Mouse (Mus musculus) midbrain, embryonic 12.5 days (tissue): ENCODE measurements around the gene Tbk1. TPM values are rescaled to one million over a fixed set of nuclear protein-coding genes. Genes with fewer than 3 reads are reported as not detected.

Experiments used
- ATAC-seq: fragments of 200-750 bp; cut with Nextera tagmentation; 2 replicates; pipeline ENCODE4 v1.8.0; 2017; ENCODE audit warnings: low read depth, moderate TSS enrichment, moderate library complexity; ENCODE audit not compliant: low FRiP score
- H3K27ac ChIP-seq: fragments of 300-500 bp; sonication (generic); replicated peaks from 2 replicates; pipeline ENCODE4 v1.5.1; 2016; ENCODE audit warnings: mild to moderate bottlenecking
- H3K27me3 ChIP-seq: fragments of 300-500 bp; sonication (generic); 2 replicates; pipeline ENCODE4 v1.6.1; 2016; ENCODE audit warnings: mild to moderate bottlenecking
- H3K36me3 ChIP-seq: fragments of 300-500 bp; sonication (generic); 2 replicates; pipeline ENCODE4 v1.6.1; 2016
- H3K4me1 ChIP-seq: fragments of 300-500 bp; sonication (generic); 2 replicates; pipeline ENCODE4 v1.6.1; 2016
- H3K4me2 ChIP-seq: fragments of 300-500 bp; sonication (generic); replicated peaks from 2 replicates; pipeline ENCODE4 v1.6.1; 2016; ENCODE audit warnings: mild to moderate bottlenecking, moderate library complexity
- H3K4me3 ChIP-seq: fragments of 300-500 bp; sonication (generic); 2 replicates; pipeline ENCODE4 v1.5.1; 2016; ENCODE audit warnings: mild to moderate bottlenecking
- H3K9ac ChIP-seq: fragments of 300-500 bp; sonication (generic); replicated peaks from 2 replicates; pipeline ENCODE4 v1.6.1; 2016; ENCODE audit warnings: mild to moderate bottlenecking, moderate library complexity
- H3K9me3 ChIP-seq: fragments of 300-500 bp; sonication (generic); 2 replicates; pipeline ENCODE4 v1.6.1; 2016; ENCODE audit warnings: mild to moderate bottlenecking
- WGBS: fragments of 180-500 bp; shearing (Covaris S2); methylation state at CpG from one replicate; pipeline ENCODE4 v1.1.7; 2016; 5-methylcytosine and 5-hydroxymethylcytosine counted together
- polyA plus RNA-seq: library from polyadenylated mRNA; unstranded; fragments of >200 nt; fragmentation: Nextera tagmentation; extraction: Ambion mirVana; gene quantifications from 2 replicates; pipeline ENCODE4 v1.2.1, GENCODE M21; 2016

Tbk1 gene
- polyA plus RNA-seq, 1 experiment from 2014 or later: 37.4 TPM

DNA sequence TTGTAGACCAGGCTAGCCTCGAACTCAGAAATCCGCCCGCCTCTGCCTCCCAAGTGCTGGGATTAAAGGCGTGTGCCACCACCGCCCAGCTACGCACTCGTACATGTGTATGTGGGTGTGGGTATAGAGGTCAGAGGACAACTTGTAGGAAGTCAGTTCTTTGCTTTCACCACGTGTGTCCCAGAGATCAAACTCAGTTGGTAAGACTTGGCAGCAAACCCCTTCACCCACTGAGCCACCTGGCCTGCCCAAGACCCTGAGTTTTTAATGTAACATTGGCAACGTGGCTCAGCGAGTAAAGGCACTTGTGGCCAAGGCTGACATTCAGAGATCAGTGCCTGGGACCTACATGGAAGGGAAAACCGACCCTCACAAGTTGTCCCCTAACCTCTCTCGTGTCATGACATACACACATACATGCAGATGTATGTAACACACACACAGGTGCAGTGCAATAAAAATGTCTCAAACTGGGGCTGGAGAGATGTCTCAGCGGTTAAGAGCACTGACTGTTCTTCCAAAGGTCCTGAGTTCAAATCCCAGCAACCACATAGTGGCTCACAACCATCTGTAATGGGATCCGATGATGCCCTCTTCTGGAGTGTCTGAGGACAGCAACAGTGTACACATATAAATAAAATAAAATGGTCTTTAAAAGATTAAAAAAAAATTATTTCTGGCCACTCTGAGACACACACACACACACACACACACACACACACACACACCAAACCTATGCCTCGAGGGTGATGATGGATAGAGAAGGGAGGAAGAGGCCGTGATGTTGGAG is 78.6 kb downstream of the Tbk1 start:
- no peak overlapping the region for H3K4me2 ChIP-seq
- no peaks in the 10 kb centered on the region for H3K9me3 ChIP-seq
- no peak for ATAC-seq
- H3K4me3 ChIP-seq: no peak overlapping the region
- no peaks in the 10 kb centered on the region for H3K36me3 ChIP-seq
- H3K4me1 ChIP-seq: peaks cover 30% of the 10 kb centered on the region
- no peak overlapping the region for H3K9ac ChIP-seq
- no peak overlapping the region for H3K27ac ChIP-seq
- H3K27me3 ChIP-seq: peaks cover 4% of the 10 kb centered on the region; the same call in 1 of the 2 replicates
- WGBS: 93% methylated on average over 16 of the region's 16 CpGs

DNA sequence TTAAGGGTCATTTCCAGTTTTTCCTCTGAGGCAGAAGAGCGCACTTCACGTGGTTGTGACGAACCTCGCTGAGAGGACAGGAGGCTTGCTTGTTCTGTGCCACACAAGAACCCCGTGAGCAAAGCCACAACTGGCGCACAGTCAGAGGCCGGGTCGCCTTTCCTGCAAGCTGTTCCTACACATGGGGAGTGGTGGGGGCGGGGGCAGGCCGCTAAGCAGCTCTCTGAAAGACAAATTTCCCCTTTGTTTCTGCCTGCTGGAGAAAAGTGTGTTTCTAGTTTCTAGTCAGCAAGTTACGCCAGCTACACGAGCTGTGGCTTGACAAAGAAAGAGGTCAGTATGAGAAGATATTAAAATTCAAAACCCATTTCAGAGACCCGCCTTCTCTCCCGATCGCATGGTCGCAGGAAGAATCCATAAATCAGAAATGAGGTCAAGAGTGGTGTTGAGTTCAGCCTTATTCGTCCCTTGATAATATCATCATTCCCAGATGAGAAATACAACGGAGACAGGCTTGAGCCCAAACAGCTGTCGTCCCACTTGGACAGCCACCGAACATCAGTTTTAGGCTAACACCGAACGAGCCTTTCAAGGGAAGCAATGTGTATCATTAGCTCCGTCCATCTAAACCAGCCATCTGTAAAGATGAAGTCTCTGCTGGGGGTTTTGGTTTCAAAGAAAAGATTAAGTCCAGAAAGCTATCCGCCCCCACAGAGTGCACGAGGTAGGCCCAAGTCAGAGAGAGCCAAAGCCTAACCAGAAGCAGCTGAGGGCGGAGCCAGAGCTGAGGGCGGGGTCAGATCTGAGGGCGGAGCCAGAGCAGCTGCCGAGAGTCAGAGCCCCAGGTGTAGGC is 79.6 kb downstream of the Tbk1 start:
- WGBS: 49% methylated on average over 29 of the region's 29 CpGs
- Histone ChIP-seq H3K27me3 (peaks cover 4% of the 10 kb centered on the region; the same call in 1 of the 2 replicates), H3K9me3 (no peaks in the 10 kb centered on the region), H3K36me3 (no peaks in the 10 kb centered on the region), H3K4me2 (no peak overlapping the region), H3K27ac (no peak overlapping the region), H3K4me3 (no peak overlapping the region), H3K9ac (no peak overlapping the region), H3K4me1 (peaks cover 30% of the 10 kb centered on the region)
- ATAC-seq: no peak

DNA sequence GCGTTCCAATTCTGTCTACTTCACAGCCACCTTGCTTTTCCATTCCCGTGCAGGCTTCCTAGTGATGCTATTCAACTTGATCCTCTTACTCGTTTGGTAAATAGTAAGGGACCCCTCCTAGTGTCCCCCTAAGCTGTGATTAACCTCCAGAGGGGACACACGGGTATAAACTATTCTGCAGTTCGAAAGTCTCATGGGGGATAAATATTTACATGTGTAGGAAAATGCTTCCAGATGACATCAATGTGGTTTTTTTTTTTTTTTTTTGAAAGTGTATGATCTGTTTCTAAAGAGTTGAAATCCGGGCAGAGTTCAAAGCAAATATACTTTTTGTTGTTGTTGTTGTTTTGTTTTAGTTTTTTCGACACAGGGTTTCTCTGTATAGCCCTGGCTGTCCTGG is 80.7 kb downstream of the Tbk1 start:
- no peak for ATAC-seq
- Histone ChIP-seq H3K4me1 (peaks cover 36% of the 10 kb centered on the region), H3K36me3 (no peaks in the 10 kb centered on the region), H3K4me3 (no peak overlapping the region), H3K27me3 (peaks cover 4% of the 10 kb centered on the region; the same call in 1 of the 2 replicates), H3K9me3 (no peaks in the 10 kb centered on the region), H3K4me2 (peak overlapping the region; percentile 48), H3K27ac (peak overlapping the region; percentile 54; the same call in 1 of the 2 replicates), H3K9ac (peak overlapping the region; percentile 43; the same call in 1 of the 2 replicates)
- WGBS: 50% methylated on average over 7 of the region's 7 CpGs

DNA sequence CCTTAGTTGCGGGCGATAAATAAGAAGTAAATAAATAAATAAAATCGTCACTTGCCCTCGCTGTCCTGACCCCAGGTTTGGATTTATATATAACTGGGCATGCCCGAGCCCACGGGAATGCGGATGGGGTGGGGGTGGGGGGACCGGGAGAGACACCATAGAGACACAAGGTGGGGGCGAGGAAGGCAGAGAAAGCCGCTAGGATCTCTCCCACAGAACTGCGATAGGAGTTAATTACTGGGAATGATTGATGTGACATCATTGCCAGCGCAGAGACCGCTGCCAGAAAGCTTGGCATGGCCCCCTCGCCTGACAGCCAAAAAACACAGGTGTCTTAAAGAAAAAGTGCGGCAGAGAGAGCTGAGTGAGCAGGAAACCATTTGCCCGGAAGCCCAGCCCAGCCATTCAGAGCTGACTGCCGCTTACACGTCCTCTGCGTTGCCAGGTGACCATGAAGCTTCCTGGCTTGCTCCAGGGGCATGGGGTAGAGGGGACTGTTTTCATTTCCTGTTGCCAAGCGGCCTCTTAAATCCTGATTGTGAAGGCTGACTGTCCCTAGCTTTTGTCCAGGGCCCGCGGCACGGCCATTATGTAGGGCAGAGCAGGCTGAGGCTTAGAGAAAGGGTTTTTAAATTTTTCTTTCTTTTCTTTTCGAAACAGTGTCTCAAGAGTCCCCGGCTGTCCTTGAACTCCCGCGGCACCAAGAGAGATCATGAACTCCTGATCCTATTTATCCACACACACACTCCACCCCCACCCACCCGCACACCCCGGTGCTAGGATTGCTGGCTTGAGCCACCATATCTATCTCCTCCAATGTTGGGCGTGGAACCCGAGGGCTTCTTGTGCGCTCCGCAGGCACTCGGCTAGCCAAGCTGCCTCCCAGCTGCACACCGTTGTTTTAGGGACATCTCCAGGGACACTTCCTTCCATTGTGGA is 81.3 kb downstream of the Tbk1 start:
- peak overlapping the region; percentile 48 for H3K4me2 ChIP-seq
- peaks cover 4% of the 10 kb centered on the region; the same call in 1 of the 2 replicates for H3K27me3 ChIP-seq
- no peaks in the 10 kb centered on the region for H3K36me3 ChIP-seq
- ATAC-seq: peak; percentile 61
- H3K9me3 ChIP-seq: no peaks in the 10 kb centered on the region
- peak overlapping the region; percentile 54 for H3K27ac ChIP-seq
- peaks cover 34% of the 10 kb centered on the region for H3K4me1 ChIP-seq
- H3K9ac ChIP-seq: peak overlapping the region; percentile 43
- WGBS: 29% methylated on average over 35 of the region's 35 CpGs
- peak overlapping the region; percentile 32 for H3K4me3 ChIP-seq

DNA sequence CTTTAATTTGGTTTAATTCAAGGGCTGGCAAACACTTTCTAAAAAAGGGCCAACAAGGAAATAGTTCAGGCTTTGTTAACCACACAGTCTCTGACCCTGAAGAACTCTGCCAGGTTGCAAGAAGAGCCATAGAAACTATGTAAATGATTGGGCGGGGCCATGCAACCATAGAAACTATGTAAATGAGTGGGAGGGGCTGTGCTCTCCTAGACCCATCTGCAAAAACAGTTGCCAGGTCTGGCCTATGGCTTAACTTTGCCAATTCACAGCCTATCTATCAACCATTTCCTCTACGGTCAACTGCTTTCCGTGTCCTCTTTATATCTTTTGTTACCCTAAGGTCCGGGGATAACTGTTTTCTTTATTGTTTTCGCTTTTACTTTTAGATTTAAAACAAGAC is 85.4 kb downstream of the Tbk1 start:
- no peaks in the 10 kb centered on the region for H3K27me3 ChIP-seq
- no peaks in the 10 kb centered on the region for H3K36me3 ChIP-seq
- no peak overlapping the region for H3K4me2 ChIP-seq
- WGBS: 78% methylated on average over 5 of the region's 5 CpGs
- ATAC-seq: no peak
- no peak overlapping the region for H3K27ac ChIP-seq
- H3K9me3 ChIP-seq: no peaks in the 10 kb centered on the region
- H3K4me3 ChIP-seq: no peak overlapping the region
- H3K9ac ChIP-seq: no peak overlapping the region
- H3K4me1 ChIP-seq: peaks cover 18% of the 10 kb centered on the region

DNA sequence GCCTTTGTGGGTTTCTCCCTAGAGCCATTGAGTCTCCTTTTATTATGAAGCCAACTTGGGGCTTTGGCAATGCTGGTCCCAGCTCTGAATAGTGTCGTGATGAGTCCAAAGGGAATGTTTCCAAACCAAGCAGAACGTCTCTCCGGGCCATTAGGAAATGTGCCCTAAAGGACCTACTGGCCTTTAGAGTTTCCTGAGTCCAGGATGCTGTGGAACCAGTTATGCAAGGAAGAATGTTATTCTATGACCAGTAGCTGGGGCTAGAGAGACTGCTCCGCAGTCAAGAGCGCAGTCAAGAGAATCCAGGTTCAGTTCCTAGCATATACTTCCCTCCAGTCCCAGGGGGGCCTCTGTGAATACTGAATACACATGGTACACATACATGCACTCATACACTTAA is 86.6 kb downstream of the Tbk1 start:
- Histone ChIP-seq H3K9me3 (no peaks in the 10 kb centered on the region), H3K4me1 (peaks cover 10% of the 10 kb centered on the region; the same call in 1 of the 2 replicates), H3K36me3 (no peaks in the 10 kb centered on the region), H3K4me2 (no peak overlapping the region), H3K27ac (no peak overlapping the region), H3K9ac (no peak overlapping the region), H3K4me3 (no peak overlapping the region), H3K27me3 (no peaks in the 10 kb centered on the region)
- WGBS: 80% methylated on average over 5 of the region's 5 CpGs
- ATAC-seq: no peak

DNA sequence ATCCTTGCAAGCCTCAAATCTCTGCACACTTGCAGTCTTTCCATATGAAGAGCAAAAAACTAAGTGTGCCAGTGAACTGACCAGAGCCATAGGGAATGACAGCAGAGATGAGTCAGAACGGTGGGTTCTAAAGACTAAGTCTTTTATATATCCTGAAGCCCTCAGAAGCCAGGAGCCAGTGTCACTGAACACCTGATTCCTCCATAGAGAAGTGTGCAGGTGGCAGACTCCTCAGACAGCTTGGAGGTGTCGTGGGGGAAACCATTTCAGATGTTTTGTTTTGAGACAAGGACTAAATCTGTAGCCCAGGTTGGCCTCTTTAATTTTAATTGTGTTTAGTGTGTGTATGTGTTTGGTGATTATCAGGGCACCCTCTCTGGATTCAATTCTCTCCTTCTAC is 87.5 kb downstream of the Tbk1 start:
- ATAC-seq: no peak
- H3K4me1 ChIP-seq: 0 out of 2 replicates have a peak, but pooled peaks cover 6% of the 10 kb centered on the region
- no peak overlapping the region for H3K9ac ChIP-seq
- no peaks in the 10 kb centered on the region for H3K36me3 ChIP-seq
- no peak overlapping the region for H3K27ac ChIP-seq
- WGBS: 73% methylated on average over 2 of the region's 2 CpGs
- H3K27me3 ChIP-seq: no peaks in the 10 kb centered on the region
- no peaks in the 10 kb centered on the region for H3K9me3 ChIP-seq
- no peak overlapping the region for H3K4me3 ChIP-seq
- no peak overlapping the region for H3K4me2 ChIP-seq

DNA sequence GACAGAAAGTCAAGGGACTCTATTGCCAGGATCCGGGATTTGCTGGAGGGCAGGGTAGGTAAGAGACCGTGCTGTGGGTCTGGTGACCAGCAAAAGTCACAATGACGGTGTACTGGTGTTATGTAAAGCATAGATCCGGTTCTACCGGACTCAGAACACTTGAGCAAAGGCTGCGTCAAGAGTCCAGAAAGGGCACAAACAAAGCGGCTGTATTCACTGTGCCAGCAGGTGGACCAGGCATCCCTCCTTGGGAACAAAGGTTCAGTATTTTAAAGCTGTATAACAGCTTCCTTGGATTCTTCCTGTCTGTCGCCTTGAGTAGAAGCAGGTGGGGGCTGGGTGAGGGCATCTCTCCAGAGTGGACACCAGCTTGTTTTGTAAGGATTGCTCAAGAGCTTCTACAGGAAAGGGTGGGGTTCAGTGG is 88.1 kb downstream of the Tbk1 start:
- Histone ChIP-seq H3K9me3 (no peaks in the 10 kb centered on the region), H3K27ac (no peak overlapping the region), H3K27me3 (no peaks in the 10 kb centered on the region), H3K4me3 (no peak overlapping the region), H3K36me3 (no peaks in the 10 kb centered on the region), H3K4me1 (0 out of 2 replicates have a peak, but pooled peaks cover 6% of the 10 kb centered on the region), H3K9ac (no peak overlapping the region), H3K4me2 (no peak overlapping the region)
- 75% methylated on average over 8 of the region's 8 CpGs for WGBS
- no peak for ATAC-seq

DNA sequence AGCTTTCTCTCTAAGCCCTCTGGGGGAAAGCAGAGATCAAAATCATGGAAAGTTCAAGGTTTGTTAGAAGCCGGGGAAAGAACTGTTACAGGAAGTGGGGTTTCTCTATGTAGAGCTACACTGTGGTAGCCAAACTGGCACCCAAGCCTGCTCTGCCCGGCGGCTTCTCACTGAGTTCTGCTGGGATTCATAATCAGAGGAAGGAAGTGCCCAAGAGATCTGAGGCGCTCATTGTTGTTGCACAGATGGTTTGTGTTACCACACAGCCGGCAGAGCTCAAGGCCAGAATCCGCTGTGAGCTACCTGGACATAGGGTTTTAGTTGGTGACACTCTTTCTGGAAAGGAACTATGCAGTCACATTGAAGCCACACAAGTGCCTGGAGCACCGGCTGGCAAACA is 88.6 kb downstream of the Tbk1 start:
- Histone ChIP-seq H3K36me3 (no peaks in the 10 kb centered on the region), H3K9ac (no peak overlapping the region), H3K4me2 (no peak overlapping the region), H3K9me3 (no peaks in the 10 kb centered on the region), H3K4me1 (0 out of 2 replicates have a peak, but pooled peaks cover 6% of the 10 kb centered on the region), H3K27ac (no peak overlapping the region), H3K4me3 (no peak overlapping the region), H3K27me3 (no peaks in the 10 kb centered on the region)
- no peak for ATAC-seq
- WGBS: 87% methylated on average over 7 of the region's 7 CpGs

DNA sequence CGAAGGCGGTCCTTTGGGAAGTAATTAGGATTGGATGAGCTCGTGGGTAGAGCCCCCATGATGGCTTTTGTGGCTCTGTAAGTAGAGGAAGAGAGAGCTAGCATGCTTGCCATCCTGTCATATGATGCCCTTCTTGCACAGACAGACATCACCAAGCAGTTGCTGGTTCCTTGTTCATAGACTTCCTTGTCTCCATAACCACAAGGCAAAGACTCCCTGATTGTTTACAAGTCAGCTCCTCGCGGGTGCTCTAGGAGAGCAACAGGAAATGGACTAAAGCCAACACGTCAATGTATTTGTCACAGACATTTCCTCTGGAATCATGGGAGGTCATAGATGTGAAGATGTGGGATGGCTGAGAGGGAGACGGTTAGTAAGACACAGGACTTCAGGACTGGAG is 90.0 kb downstream of the Tbk1 start:
- H3K9ac ChIP-seq: no peak overlapping the region
- H3K4me3 ChIP-seq: no peak overlapping the region
- no peaks in the 10 kb centered on the region for H3K9me3 ChIP-seq
- no peaks in the 10 kb centered on the region for H3K36me3 ChIP-seq
- H3K27ac ChIP-seq: no peak overlapping the region
- 0 out of 2 replicates have a peak, but pooled peaks cover 6% of the 10 kb centered on the region for H3K4me1 ChIP-seq
- 84% methylated on average over 7 of the region's 7 CpGs for WGBS
- no peaks in the 10 kb centered on the region for H3K27me3 ChIP-seq
- ATAC-seq: no peak
- H3K4me2 ChIP-seq: no peak overlapping the region
